Mouse (Mus musculus): ENCODE measurements around the gene Txnrd2. TPM values are rescaled to one million over a fixed set of nuclear protein-coding genes. Genes with fewer than 3 reads are reported as not detected.
A peak's percentile ranks its signal among the peaks of the same experiment; 100 is the strongest.

The Txnrd2 gene
- total RNA-seq, 2 experiments from 2014 or later = 73.3 to 97.3 TPM

DNA sequence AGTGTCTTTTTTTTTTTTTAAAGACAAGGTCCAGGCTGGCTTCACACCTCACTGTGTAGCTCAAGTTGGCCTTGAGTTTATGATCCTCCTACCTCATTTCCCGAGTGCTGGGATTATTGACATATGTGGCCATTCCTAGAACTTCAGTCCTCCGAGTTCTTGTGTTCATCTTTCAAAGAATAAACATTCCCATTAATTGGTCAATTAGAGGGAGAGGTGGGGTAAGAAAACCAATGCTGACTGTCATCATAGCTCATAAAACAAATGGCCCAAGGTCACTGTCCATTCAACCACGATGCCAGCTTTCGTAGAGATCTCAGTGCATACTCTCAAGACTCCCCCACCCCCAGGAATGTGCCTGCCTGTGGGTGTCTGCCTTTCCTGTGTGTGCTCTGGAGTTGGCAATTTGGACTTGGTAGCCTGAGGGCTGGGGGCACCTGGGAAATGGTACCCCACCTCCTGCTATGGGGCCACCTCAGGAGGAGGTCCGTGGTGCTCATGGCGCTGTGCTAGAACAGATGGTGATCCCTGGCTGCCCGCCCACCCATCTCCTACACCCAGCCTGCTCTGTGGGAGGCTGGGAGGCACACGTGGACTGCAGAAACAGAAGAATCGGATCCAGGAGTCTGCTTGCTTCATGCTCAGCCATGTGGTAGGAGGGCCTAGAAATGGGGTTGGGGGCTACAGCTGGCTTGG lies 25.4 kb downstream of the Txnrd2 start:
- peak; percentile 39 to 66 for DNase-seq

DNA sequence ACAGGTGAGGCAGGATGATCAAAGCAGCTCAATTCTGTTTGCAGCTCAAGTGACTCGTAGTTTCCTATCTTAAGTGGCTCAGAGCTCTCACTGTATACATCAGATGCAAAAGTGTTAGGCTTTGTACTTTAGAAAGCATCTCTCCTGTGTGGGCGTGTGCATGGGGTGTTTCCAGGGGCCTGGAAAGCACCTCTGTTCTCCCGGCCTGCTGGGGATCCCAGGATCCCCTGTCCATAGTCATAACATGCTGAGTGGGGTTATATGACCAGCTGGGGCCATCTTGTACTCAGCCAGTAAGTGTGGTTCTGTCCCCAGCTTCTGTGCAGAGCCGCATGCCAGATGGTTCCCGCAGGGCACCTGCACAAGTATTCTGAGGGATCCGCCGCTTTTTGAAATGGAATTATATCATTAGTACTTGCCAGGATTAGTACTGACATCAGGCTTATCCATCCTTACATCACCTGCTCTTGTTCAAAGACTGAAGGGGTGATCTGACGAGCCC lies 26.2 kb downstream of the Txnrd2 start:
- DNase-seq = no peak

DNA sequence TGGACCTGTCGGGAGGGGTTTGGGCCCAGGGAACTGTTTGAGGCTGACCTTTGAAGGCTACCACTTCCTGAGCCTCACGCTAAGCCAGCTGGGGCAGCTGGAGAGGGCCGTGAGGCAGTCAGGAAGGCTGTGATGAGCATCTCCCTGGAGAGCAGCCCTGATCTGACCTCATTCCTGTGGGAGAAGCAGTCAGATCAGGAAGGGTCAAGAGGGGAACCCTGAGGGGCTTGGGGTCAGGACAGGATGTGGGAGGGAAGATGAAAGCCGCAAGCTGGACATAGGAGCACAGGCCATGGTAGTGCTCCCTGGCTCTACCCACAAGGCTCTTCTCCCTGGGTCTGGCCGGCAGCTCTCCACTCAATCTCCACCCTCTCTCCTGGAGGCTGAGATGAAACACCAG lies 27.7 kb downstream of the Txnrd2 start:
- peak in 1 of 2 experiments; percentile 14 for DNase-seq

- no peak for DNase-seq
Observed at GRCm38 (mm10) chr16:18455407-18455806, 29.2 kb downstream of the Txnrd2 start.

DNA sequence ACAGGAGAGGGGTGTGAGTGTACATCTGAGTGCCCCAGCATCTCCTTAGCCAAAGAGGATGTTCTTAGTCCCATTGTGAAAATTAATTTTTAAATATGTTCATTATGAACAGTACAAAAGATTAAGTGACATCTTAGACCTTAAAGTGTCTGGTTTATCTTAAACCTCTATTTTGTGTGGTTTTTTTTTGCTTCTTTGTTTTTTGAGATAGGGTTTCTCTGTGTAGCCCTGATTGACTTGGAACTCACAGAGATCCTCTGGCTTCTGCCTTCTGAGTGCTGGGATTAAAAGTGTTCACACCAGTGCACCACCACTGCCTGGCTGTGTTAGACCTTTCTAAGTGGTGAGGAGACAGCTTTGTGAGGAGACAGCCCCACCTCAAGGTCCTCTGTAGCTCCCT lies 32.5 kb downstream of the Txnrd2 start:
- DNase-seq = no peak

DNA sequence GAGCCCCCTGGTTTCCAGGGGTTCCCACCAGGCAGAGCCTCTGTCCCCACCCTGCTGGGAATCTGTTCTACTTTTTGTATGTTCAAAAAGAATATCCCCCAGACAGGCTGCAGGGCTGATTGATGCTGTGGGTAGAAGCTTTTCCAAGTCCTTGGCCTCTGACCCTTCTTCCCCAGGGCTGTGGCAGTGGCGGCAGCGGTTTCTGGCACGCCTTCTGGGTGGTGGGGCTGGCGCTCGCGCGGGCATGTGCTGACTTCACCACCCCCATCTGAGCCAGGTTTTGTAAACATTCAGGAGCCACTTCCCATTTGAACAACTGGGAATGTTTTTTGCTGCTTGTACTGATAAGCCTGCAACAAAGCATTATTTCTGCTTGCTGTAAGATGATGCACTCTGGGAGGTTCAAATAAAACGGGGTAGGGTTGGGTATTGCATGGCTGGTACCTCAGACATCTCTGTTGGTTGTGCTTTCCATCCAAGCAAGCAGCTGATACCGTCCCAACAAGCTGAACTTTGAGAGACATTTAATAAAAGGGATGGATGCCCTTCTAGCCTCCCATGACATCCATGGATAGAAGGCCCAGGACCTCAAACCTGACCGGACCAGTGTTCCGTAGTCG lies 33.3 kb downstream of the Txnrd2 start:
- peak; percentile 51 to 56 for DNase-seq

DNA sequence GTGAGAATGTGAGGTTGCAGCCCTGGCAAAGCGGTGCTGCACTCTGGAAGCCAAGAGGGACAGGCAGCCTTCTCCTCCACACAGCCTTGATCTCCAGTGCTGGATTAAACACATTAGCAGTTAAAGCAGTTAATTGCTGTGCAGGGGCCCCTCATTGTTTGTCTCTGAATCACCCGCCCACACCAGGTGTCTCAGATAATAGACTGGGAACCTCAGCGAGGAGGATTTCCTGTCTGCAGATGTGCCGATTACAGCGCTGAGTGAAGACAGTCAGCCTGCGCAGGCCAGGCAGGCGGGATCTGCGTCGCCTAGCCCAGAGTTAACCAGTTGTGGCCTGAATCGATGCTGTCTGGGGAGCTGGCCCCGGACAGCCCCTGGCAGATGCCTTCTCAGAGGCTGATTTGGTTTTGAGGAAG lies 33.8 kb downstream of the Txnrd2 start:
- DNase-seq = peak; percentile 18 to 20

DNA sequence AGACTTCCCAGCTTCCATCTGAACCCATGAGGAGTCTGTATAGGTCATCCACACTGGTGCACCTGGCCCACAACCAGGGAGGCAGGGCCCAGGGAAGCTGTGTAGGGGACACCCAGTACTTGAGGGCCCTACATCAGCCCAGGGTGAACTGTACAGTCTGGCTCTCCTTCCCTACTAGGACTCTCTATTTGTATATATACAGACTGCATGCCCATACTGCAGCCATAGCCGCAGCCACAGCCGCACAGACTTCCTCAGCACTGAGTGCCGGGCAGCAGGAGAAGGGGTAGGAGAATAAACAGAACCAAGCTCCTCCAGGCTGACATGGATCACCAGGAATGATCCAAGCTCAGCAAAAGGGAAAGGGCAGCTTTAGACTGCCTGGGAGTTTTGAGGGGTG lies 34.6 kb downstream of the Txnrd2 start:
- no peak for DNase-seq

GRCm38 (mm10) chr16:18462031-18462430 lies 35.8 kb downstream of the Txnrd2 start:
- no peak for DNase-seq

GRCm38 (mm10) chr16:18462598-18462997 lies 36.4 kb downstream of the Txnrd2 start:
- no peak for DNase-seq

GRCm38 (mm10) chr16:18464271-18464670 lies 38.1 kb downstream of the Txnrd2 start:
- no peak for DNase-seq

DNA sequence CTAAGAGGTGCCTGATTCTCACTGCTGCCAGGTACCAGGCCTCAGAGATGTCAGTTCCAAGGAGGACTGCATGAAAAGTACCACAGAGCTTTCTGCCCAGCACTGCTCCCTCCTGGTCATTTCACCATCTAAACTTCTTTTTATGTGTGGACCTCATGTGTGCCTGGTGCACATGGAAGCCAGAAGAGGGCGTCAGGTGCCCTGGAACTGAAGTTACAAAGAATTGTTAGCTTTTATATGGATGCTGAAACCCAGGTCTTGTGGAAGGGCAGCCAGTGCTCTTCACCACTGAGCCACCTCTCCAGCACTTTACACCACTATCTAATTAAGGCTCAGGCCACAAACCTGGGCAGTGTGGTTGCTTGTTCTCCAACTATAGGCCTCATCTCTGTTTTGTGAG lies 44.6 kb downstream of the Txnrd2 start:
- no peak for DNase-seq

GRCm38 (mm10) chr16:18471381-18471955 lies 45.3 kb downstream of the Txnrd2 start:
- no peak for DNase-seq

GRCm38 (mm10) chr16:18471976-18472375 lies 45.8 kb downstream of the Txnrd2 start:
- no peak for DNase-seq

- no peak for DNase-seq
Observed at GRCm38 (mm10) chr16:18472416-18472815, 46.2 kb downstream of the Txnrd2 start.

- DNase-seq = no peak
Observed at GRCm38 (mm10) chr16:18472976-18473375, 46.8 kb downstream of the Txnrd2 start.

GRCm38 (mm10) chr16:18474021-18474420 lies 47.8 kb downstream of the Txnrd2 start:
- DNase-seq = no peak

DNA sequence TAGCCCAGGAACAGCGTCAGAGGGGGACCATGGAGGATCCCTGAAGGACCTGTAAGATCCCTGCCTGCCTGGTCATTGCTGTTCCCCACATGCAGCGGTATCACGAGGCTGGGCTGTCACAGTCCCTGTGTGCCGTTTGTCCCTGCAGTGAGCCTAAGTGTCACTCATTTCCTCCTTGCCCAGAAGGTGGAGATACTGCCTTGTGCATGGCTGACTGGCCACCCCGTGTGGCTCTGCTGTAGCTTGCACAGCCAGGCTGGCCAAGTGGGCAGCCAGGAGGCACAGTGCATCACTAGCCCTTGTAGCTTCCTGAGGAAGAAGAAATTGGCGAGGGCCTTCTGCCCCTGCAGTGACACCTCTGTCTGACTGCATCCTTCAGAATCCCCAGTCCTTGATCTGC lies 51.8 kb downstream of the Txnrd2 start:
- no peak for DNase-seq

DNA sequence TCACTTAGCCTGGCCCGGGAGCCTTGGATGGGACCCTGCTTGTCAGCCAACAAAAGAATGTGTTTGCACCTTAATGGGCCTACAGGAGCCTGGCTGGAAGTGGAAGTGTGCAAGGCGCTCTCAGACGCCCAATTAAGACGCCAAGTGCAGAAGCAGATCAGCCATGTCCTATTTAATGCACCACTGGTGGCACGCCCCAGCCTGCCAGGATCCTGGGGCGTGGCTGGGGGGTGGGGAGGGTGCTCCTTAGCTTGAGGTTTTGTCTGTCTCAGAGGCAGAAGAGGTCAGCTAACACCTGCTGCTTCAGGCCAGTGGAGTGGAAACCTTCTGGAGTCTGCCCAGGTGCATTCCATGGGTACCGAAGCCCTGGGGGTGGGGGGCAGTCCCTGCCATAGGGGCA lies 53.5 kb downstream of the Txnrd2 start:
- no peak for DNase-seq

- peak; percentile 29 to 36 for DNase-seq
Observed at GRCm38 (mm10) chr16:18480933-18481485, 54.8 kb downstream of the Txnrd2 start.

- no peak for DNase-seq
Observed at GRCm38 (mm10) chr16:18482431-18482830, 56.2 kb downstream of the Txnrd2 start.

DNA sequence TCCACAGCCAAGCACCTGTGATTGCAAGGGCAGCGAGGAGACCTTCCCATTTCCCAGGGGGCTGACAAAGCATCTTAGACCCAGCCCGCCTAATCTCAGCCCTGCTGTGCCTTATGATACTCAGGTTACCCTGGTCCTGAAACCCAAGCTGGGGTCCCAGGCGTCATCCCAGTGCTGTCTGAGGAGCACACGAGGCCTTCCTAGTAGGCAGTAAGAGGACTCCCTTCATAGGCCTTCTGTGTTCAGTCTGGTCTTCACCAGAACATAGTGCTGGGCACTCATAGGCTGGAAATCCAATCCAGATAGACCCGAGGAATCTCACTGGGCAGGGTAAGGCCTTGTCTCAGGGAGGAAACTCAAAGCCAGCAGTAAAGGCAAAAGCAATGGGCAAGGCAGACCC lies 57.7 kb downstream of the Txnrd2 start:
- DNase-seq = no peak

DNA sequence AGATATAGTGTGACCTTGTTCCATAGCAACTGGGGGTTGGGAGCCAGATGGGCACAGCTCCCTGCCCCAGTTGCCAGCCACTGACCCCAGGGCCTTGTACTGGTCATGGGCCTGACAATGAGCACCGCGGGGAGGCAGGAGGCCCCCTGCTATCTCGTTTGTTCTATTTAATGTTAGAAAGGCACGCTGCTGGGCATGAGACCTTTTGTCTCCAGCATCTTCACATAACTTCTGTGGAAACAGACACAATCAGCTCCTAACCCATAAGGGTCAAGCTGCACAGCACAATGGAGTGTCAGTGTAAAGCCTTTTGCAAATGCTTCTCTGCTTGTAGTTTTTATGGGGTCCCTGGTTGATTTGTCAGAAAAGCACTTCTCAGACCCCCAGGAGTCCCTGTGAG lies 58.2 kb downstream of the Txnrd2 start:
- no peak for DNase-seq

Data from adrenal gland, postnatal 36 days (tissue).